Mouse (Mus musculus) midbrain, embryonic 15.5 days (tissue): ENCODE results near the gene Ube2t. TPM values are rescaled to one million over a fixed set of nuclear protein-coding genes. Genes with fewer than 3 reads are reported as not detected.

Experiments used
- ATAC-seq: fragments of 200-750 bp; cut with Nextera tagmentation; replicated peaks from 2 replicates; pipeline ENCODE4 v1.8.0; 2017; ENCODE audit warnings: moderate TSS enrichment
- H3K27ac ChIP-seq: fragments of 300-500 bp; sonication (generic); 2 replicates; pipeline ENCODE4 v1.5.1; 2015; ENCODE audit warnings: mild to moderate bottlenecking, inconsistent platforms
- H3K27me3 ChIP-seq: fragments of 300-500 bp; sonication (generic); replicated peaks from 2 replicates; pipeline ENCODE4 v1.6.1; 2015; ENCODE audit warnings: inconsistent platforms
- H3K36me3 ChIP-seq: fragments of 300-500 bp; sonication (generic); replicated peaks from 2 replicates; pipeline ENCODE4 v1.6.1; 2015; ENCODE audit warnings: inconsistent platforms
- H3K4me1 ChIP-seq: fragments of 300-500 bp; sonication (generic); 2 replicates; pipeline ENCODE4 v1.6.1; 2015; ENCODE audit warnings: inconsistent platforms
- H3K4me2 ChIP-seq: fragments of 300-500 bp; sonication (generic); 2 replicates; pipeline ENCODE4 v1.6.1; 2015; ENCODE audit warnings: inconsistent platforms, mild to moderate bottlenecking, moderate library complexity
- H3K4me3 ChIP-seq: fragments of 300-500 bp; sonication (generic); 2 replicates; pipeline ENCODE4 v1.5.1; 2015; ENCODE audit warnings: mild to moderate bottlenecking, inconsistent platforms
- H3K9ac ChIP-seq: fragments of 300-500 bp; sonication (generic); 2 replicates; pipeline ENCODE4 v1.6.1; 2015; ENCODE audit warnings: mild to moderate bottlenecking, inconsistent platforms
- H3K9me3 ChIP-seq: fragments of 300-500 bp; sonication (generic); 2 replicates; pipeline ENCODE4 v1.6.1; 2016; ENCODE audit warnings: inconsistent platforms
- WGBS: fragments of 180-500 bp; shearing (Covaris S2); methylation state at CpG from one replicate; pipeline ENCODE4 v1.1.7; 2015; ENCODE audit warnings: mixed read lengths; 5-methylcytosine and 5-hydroxymethylcytosine counted together
- polyA plus RNA-seq: library from polyadenylated mRNA; unstranded; fragments of >200 nt; fragmentation: Nextera tagmentation; extraction: Ambion mirVana; gene quantifications from 2 replicates; pipeline ENCODE4 v1.2.1, GENCODE M21; 2015

Ube2t gene
- polyA plus RNA-seq, 1 experiment from 2014 or later, result 10.4 TPM

- H3K9ac ChIP-seq, result no peak overlapping the region
- ATAC-seq, result no peak
- no peak overlapping the region for H3K4me3 ChIP-seq
- H3K27ac ChIP-seq, result no peak overlapping the region
- H3K36me3 ChIP-seq, result no peaks in the 10 kb centered on the region
- peaks cover 3% of the 10 kb centered on the region for H3K4me1 ChIP-seq
- H3K27me3 ChIP-seq, result no peaks in the 10 kb centered on the region
- H3K9me3 ChIP-seq, result no peaks in the 10 kb centered on the region
- 77% methylated on average over 8 of the region's 8 CpGs for WGBS
- no peak overlapping the region for H3K4me2 ChIP-seq
Measured at GRCm38 (mm10) chr1:134998231-134998630, 35.9 kb downstream of the Ube2t start.

DNA sequence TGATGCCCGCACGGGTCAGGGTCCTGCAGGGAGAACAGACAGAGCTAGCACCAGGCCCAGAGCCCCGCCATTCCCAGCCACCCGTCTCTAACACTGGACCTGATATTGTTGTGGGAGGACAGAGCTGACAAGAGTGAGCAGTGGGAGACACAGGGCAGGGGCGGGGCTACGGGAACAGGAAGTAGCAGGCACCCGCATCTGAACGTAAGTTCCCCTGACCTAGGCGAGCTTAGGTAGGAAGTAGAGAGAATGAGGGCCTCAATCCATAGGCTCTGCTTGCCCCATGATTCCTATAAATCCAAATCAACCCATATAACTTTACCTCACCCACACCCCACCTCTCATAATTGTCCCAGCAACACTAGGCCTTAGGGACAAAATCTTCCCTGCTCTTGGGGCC is 38.2 kb downstream of the Ube2t start:
- Histone ChIP-seq H3K9ac (no peak overlapping the region), H3K27ac (no peak overlapping the region), H3K36me3 (no peaks in the 10 kb centered on the region), H3K27me3 (no peaks in the 10 kb centered on the region), H3K9me3 (no peaks in the 10 kb centered on the region), H3K4me3 (no peak overlapping the region), H3K4me1 (peaks cover under 1% of the 10 kb centered on the region), H3K4me2 (no peak overlapping the region)
- 84% methylated on average over 9 of the region's 9 CpGs for WGBS
- ATAC-seq, result no peak

DNA sequence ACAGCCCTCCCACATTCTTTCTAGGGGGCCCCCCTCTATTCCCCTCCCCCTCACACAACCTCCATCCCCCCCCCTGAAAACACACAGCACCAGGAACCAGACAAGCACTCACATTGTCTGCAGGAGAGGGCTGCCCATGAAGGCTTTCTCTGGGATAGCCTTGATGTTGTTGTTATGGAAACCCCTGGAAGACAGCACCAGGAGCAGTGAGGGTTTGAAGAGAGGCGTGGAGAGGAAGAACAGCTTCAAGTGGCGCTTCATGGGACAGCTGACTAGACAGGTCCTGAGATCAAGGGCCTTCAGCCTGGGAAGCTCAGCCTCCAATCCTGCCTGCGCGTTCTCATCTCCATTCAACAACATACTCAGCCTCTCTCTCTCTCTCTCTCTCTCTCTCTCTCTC is 41.0 kb downstream of the Ube2t start:
- no peaks in the 10 kb centered on the region for H3K36me3 ChIP-seq
- 31% methylated on average over 4 of the region's 4 CpGs for WGBS
- no peaks in the 10 kb centered on the region for H3K4me1 ChIP-seq
- no peak overlapping the region for H3K4me2 ChIP-seq
- no peak overlapping the region for H3K4me3 ChIP-seq
- H3K27ac ChIP-seq, result 0 out of 2 replicates have a peak overlapping the region, but pooled peaks have one; percentile 21
- no peaks in the 10 kb centered on the region for H3K9me3 ChIP-seq
- peak; percentile 76 for ATAC-seq
- no peaks in the 10 kb centered on the region for H3K27me3 ChIP-seq
- no peak overlapping the region for H3K9ac ChIP-seq

DNA sequence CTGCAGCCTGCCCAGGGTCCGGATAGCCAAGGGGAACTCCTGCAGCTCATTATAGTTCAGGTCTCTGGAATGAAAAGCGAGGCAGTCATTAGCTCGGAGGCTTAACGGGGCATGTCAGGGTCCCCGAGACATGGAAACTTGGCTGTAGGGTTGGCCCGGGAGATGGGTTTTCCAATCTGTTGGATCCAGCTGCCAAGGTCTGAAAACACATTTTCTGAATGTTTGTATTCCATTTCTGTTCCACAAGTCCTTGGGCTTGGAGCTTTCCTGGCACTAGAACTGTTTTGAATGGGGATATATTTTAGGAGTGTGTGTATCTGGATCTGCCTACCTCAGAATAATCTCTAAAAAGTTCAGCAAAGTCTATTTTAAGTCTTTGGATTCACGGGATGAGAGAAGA is 43.3 kb downstream of the Ube2t start:
- ATAC-seq, result no peak
- WGBS, result 71% methylated on average over 7 of the region's 7 CpGs
- H3K4me1 ChIP-seq, result no peaks in the 10 kb centered on the region

GRCm38 (mm10) chr1:135009833-135010232 is 47.5 kb downstream of the Ube2t start:
- no peak overlapping the region for H3K9ac ChIP-seq
- no peak for ATAC-seq
- 0 out of 2 replicates have a peak, but pooled peaks cover 2% of the 10 kb centered on the region for H3K4me1 ChIP-seq
- 92% methylated on average over 3 of the region's 3 CpGs for WGBS
- H3K9me3 ChIP-seq, result no peaks in the 10 kb centered on the region
- no peaks in the 10 kb centered on the region for H3K27me3 ChIP-seq
- no peaks in the 10 kb centered on the region for H3K36me3 ChIP-seq
- H3K4me2 ChIP-seq, result no peak overlapping the region
- no peak overlapping the region for H3K4me3 ChIP-seq
- no peak overlapping the region for H3K27ac ChIP-seq

More for the DNA sequence above, 43.3 kb downstream of the Ube2t start:
- H3K9ac ChIP-seq, result no peak overlapping the region
- no peak overlapping the region for H3K4me3 ChIP-seq
- H3K4me2 ChIP-seq, result no peak overlapping the region
- no peaks in the 10 kb centered on the region for H3K27me3 ChIP-seq
- H3K36me3 ChIP-seq, result no peaks in the 10 kb centered on the region
- H3K27ac ChIP-seq, result no peak overlapping the region
- H3K9me3 ChIP-seq, result no peaks in the 10 kb centered on the region

DNA sequence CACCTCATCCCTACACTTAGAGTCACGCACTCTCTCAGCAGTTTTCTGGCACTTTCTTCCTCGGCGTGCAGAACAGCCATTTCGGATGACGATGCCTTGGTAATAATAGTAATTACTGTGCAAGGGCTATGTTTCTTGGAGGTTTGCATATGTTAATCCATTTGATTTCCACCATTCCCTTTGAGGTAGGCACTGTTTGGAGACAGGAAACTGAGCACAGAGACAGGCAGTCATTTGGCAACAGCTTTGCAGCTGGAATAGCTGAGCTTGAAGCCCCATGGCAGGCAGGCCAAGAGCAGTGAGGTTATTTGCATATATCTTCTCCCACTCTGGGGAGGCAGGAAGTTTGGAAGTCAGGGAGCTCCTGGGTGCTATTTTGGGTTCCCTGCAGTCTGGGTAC is 49.5 kb downstream of the Ube2t start:
- Histone ChIP-seq H3K4me2 (no peak overlapping the region), H3K9me3 (no peaks in the 10 kb centered on the region), H3K27ac (no peak overlapping the region), H3K9ac (no peak overlapping the region), H3K4me1 (0 out of 2 replicates have a peak, but pooled peaks cover 4% of the 10 kb centered on the region), H3K27me3 (no peaks in the 10 kb centered on the region), H3K4me3 (no peak overlapping the region), H3K36me3 (no peaks in the 10 kb centered on the region)
- 91% methylated on average over 5 of the region's 5 CpGs for WGBS
- ATAC-seq, result no peak

DNA sequence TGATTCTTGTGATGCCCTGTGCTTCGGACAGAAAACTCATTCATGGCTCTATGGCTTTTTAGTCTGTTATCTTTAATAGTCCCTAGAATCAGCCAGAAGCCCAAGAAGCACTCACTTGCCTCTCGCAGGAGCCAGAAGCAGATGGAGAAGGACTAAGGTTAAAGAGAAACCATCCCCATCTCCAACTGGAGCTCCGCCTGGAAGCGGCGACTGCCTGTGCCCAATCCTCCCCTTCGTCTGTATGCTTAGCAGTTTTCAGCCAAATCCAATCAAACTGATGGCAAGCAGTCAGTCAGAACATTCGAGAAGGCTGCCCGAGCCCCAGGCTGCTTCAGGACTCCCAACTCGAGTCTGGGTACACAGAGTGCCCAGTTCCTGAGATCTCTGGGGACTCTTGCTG is 50.1 kb downstream of the Ube2t start:
- Histone ChIP-seq H3K27me3 (no peaks in the 10 kb centered on the region), H3K27ac (no peak overlapping the region), H3K36me3 (no peaks in the 10 kb centered on the region), H3K4me3 (no peak overlapping the region), H3K9ac (no peak overlapping the region), H3K4me2 (no peak overlapping the region), H3K9me3 (no peaks in the 10 kb centered on the region), H3K4me1 (0 out of 2 replicates have a peak, but pooled peaks cover 4% of the 10 kb centered on the region)
- WGBS, result 82% methylated on average over 9 of the region's 9 CpGs
- no peak for ATAC-seq

- H3K4me1 ChIP-seq, result peaks cover 21% of the 10 kb centered on the region
- no peak overlapping the region for H3K27ac ChIP-seq
- ATAC-seq, result no peak
- H3K4me2 ChIP-seq, result no peak overlapping the region
- H3K27me3 ChIP-seq, result no peaks in the 10 kb centered on the region
- H3K4me3 ChIP-seq, result no peak overlapping the region
- WGBS, result 42% methylated on average over 10 of the region's 10 CpGs
- H3K9ac ChIP-seq, result no peak overlapping the region
- no peaks in the 10 kb centered on the region for H3K9me3 ChIP-seq
- H3K36me3 ChIP-seq, result no peaks in the 10 kb centered on the region
Measured at GRCm38 (mm10) chr1:135014921-135015445, 52.6 kb downstream of the Ube2t start.

- Histone ChIP-seq H3K9me3 (no peaks in the 10 kb centered on the region), H3K36me3 (no peaks in the 10 kb centered on the region), H3K4me2 (no peak overlapping the region), H3K4me1 (peaks cover 29% of the 10 kb centered on the region), H3K4me3 (no peak overlapping the region), H3K27me3 (no peaks in the 10 kb centered on the region), H3K27ac (no peak overlapping the region), H3K9ac (no peak overlapping the region)
- WGBS, result 90% methylated on average over 10 of the region's 10 CpGs
- ATAC-seq, result no peak
Measured at GRCm38 (mm10) chr1:135016907-135017655, 54.7 kb downstream of the Ube2t start.

DNA sequence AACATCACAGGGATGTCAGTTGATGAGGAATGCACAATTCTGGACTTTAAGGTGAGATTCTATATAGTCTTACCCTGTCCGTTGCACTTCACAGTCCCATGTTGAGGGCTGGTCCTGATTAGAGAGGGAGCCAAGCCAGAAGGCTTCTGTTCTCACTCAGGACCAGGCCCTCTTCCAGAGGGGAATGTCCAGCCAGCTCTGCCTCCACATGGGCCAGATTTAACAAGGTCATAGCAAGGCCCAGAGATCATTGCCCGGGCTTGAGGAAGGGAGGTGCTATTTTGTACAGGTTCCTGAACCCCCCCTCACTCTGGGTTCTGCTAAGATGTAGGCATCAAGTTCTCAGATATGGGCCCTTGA is 55.3 kb downstream of the Ube2t start:
- H3K9ac ChIP-seq, result no peak overlapping the region
- H3K36me3 ChIP-seq, result no peaks in the 10 kb centered on the region
- H3K4me1 ChIP-seq, result peaks cover 29% of the 10 kb centered on the region
- no peak overlapping the region for H3K4me2 ChIP-seq
- no peaks in the 10 kb centered on the region for H3K27me3 ChIP-seq
- WGBS, result 94% methylated on average over 2 of the region's 2 CpGs
- no peak for ATAC-seq
- no peak overlapping the region for H3K27ac ChIP-seq
- H3K4me3 ChIP-seq, result no peak overlapping the region
- no peaks in the 10 kb centered on the region for H3K9me3 ChIP-seq

DNA sequence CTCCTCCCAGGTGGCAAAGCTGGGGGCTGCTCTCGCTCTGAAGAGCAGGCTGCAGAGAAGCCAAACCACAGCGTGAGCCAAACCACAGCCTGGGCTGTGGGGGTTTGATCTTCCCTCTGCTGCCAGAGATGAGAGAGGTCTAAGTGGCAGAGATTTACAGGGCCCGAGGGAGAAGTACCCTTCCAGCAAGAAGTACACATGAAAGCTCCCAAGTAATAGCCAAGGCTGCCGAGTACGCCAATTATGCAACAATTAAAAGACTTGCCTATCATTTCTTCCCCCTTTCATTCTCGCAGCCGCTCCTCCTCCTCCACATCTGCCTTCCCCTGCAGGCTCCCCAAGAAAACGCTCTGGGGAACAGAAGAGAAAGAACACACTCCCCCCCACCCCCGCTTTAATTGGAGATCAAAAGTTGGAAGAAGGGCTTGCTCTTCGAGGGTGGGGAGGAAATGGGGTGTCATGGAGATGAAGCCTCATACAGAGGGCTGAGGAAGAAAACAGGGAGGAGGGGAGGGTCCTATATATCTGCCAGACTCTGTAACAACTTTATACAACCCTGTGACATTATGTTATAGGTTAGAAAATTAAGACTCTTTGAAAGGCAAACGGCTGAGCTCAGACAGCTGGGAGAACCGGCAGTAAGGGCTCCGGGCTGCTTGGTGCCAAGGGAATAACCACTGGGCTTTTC is 56.9 kb downstream of the Ube2t start:
- 20% methylated on average over 13 of the region's 13 CpGs for WGBS
- H3K27ac ChIP-seq, result 0 out of 2 replicates have a peak overlapping the region, but pooled peaks have one; percentile 8
- H3K4me3 ChIP-seq, result no peak overlapping the region
- H3K27me3 ChIP-seq, result no peaks in the 10 kb centered on the region
- 0 out of 2 replicates have a peak overlapping the region, but pooled peaks have one; percentile 2 for H3K4me2 ChIP-seq
- H3K9ac ChIP-seq, result no peak overlapping the region
- H3K4me1 ChIP-seq, result peaks cover 29% of the 10 kb centered on the region
- no peaks in the 10 kb centered on the region for H3K9me3 ChIP-seq
- H3K36me3 ChIP-seq, result no peaks in the 10 kb centered on the region
- peak; percentile 77 for ATAC-seq

DNA sequence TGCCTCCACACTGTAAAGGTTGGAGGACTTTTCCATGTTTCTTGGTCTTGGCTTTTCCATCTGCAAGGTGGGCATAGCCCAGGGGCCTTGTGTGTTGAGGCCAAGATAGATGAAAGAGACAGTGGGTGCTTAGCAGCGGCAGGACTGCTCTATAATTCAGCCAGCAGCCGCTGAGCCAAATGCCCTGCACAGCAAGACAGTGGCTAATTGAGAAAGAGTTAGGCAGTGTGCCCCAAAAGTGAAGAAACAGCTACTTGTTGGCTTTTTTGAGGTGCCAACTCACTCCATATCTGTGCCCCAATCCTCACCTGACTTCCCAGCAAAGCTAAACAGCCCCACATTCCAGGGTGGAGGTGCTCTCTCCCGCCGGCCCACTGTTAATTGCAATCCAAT is 57.4 kb downstream of the Ube2t start:
- no peak overlapping the region for H3K27ac ChIP-seq
- H3K9me3 ChIP-seq, result no peaks in the 10 kb centered on the region
- no peak overlapping the region for H3K4me3 ChIP-seq
- peaks cover 28% of the 10 kb centered on the region for H3K4me1 ChIP-seq
- no peaks in the 10 kb centered on the region for H3K27me3 ChIP-seq
- ATAC-seq, result 0 out of 2 replicates have a peak, but pooled peaks have one; percentile 9
- H3K4me2 ChIP-seq, result no peak overlapping the region
- 71% methylated on average over 4 of the region's 4 CpGs for WGBS
- no peaks in the 10 kb centered on the region for H3K36me3 ChIP-seq
- H3K9ac ChIP-seq, result no peak overlapping the region
